Mouse (Mus musculus): ENCODE measurements around the gene Ribc2.

GRCm38 (mm10) chr15:85085641-85086040 is 46.2 kb upstream of the Ribc2 start:
- TF ChIP-seq CTCF (IDR thresholded peaks at IDR 0.05) (no peak), EP300 (IDR thresholded peaks at IDR 0.05) (no peak)
